Mouse (Mus musculus): ENCODE measurements around the gene Olfr1298. TPM values are rescaled to one million over a fixed set of nuclear protein-coding genes. Genes with fewer than 3 reads are reported as not detected.

Gene Olfr1298
- not detected in 2 replicates for polyA plus RNA-seq (2015; fragmentation: Nextera tagmentation; extraction: Ambion mirVana)

GRCm38 (mm10) chr2:111649101-111649500, at the start of gene Olfr1298:
Gene Olfr1298 (minus strand): TSS chr2:111649201.
- Histone ChIP-seq H3K4me2 (no peak within 1 kb of the TSS), H3K36me3 (no peaks in the 10 kb centered on the region), H3K4me3 (replicated peaks) (no peak within 1 kb of the TSS), H3K27ac (no peak within 1 kb of the TSS), H3K4me1 (no peaks in the 10 kb centered on the region), H3K9ac (no peak within 1 kb of the TSS), H3K9me3 (replicated peaks) (no peaks in the 10 kb centered on the region), H3K27me3 (no peaks in the 10 kb centered on the region)
- 84% methylated on average over 1 of the region's 1 CpGs for WGBS
- ATAC-seq (replicated peaks; ENCODE audit: low FRiP score) = no peak

- H3K27me3 ChIP-seq = no peaks in the 10 kb centered on the region
- 84% methylated on average over 4 of the region's 4 CpGs for WGBS
- no peaks in the 10 kb centered on the region for H3K36me3 ChIP-seq
- no peak for ATAC-seq (replicated peaks; ENCODE audit: low FRiP score)
- H3K4me2 ChIP-seq = no peak within 1 kb of the TSS
- H3K4me3 ChIP-seq (replicated peaks) = no peak within 1 kb of the TSS
- no peak within 1 kb of the TSS for H3K9ac ChIP-seq
- no peaks in the 10 kb centered on the region for H3K4me1 ChIP-seq
- H3K9me3 ChIP-seq (replicated peaks) = no peaks in the 10 kb centered on the region
- no peak within 1 kb of the TSS for H3K27ac ChIP-seq
Observed at GRCm38 (mm10) chr2:111661119-111661518, 12.1 kb upstream of the Olfr1298 start, which contains the start of gene Olfr1299. Gene Olfr1299 (plus strand): TSS chr2:111661419.

- 78% methylated on average over 1 of the region's 1 CpGs for WGBS
- Histone ChIP-seq H3K36me3 (no peaks in the 10 kb centered on the region), H3K27me3 (no peaks in the 10 kb centered on the region), H3K4me3 (replicated peaks) (no peak within 1 kb of the TSS), H3K9ac (no peak within 1 kb of the TSS), H3K9me3 (replicated peaks) (no peaks in the 10 kb centered on the region), H3K4me1 (no peaks in the 10 kb centered on the region), H3K4me2 (no peak within 1 kb of the TSS), H3K27ac (no peak within 1 kb of the TSS)
- no peak for ATAC-seq (replicated peaks; ENCODE audit: low FRiP score)
Observed at GRCm38 (mm10) chr2:111626397-111626796, 22.6 kb downstream of the Olfr1298 start, which contains the start of gene Olfr1297. Gene Olfr1297 (minus strand): TSS chr2:111626497.

Other genes with a start within 250 kb of the Olfr1298 start
- not detected in 2 replicates for gene Olfr1286, start 226.1 kb downstream of the Olfr1298 start, polyA plus RNA-seq (2015; fragmentation: Nextera tagmentation; extraction: Ambion mirVana)
- not detected in 2 replicates for gene Olfr1287, start 200.1 kb downstream of the Olfr1298 start, polyA plus RNA-seq (2015; fragmentation: Nextera tagmentation; extraction: Ambion mirVana)
- not detected in 2 replicates for gene Olfr1288, start 175.1 kb downstream of the Olfr1298 start, polyA plus RNA-seq (2015; fragmentation: Nextera tagmentation; extraction: Ambion mirVana)
- not detected in 2 replicates for gene Olfr1289, start 168.4 kb downstream of the Olfr1298 start, polyA plus RNA-seq (2015; fragmentation: Nextera tagmentation; extraction: Ambion mirVana)
- gene Olfr1290, start 155.4 kb downstream of the Olfr1298 start, polyA plus RNA-seq (2015; fragmentation: Nextera tagmentation; extraction: Ambion mirVana) = not detected in 2 replicates
- not detected in 2 replicates for gene Olfr1291-ps1, start 152.0 kb downstream of the Olfr1298 start, polyA plus RNA-seq (2015; fragmentation: Nextera tagmentation; extraction: Ambion mirVana)
- gene Olfr1293-ps, start 124.0 kb downstream of the Olfr1298 start, polyA plus RNA-seq (2015; fragmentation: Nextera tagmentation; extraction: Ambion mirVana) = not detected in 2 replicates
- not detected in 2 replicates for gene Olfr1294, start 108.9 kb downstream of the Olfr1298 start, polyA plus RNA-seq (2015; fragmentation: Nextera tagmentation; extraction: Ambion mirVana)
- gene Olfr1295, start 79.5 kb downstream of the Olfr1298 start, polyA plus RNA-seq (2015; fragmentation: Nextera tagmentation; extraction: Ambion mirVana) = not detected in 2 replicates
- gene Olfr1297, start 22.7 kb downstream of the Olfr1298 start, polyA plus RNA-seq (2015; fragmentation: Nextera tagmentation; extraction: Ambion mirVana) = not detected in 2 replicates
- not detected in 2 replicates for gene Olfr1299, start 12.2 kb upstream of the Olfr1298 start, polyA plus RNA-seq (2015; fragmentation: Nextera tagmentation; extraction: Ambion mirVana)
- gene Olfr1301, start 101.8 kb upstream of the Olfr1298 start, polyA plus RNA-seq (2015; fragmentation: Nextera tagmentation; extraction: Ambion mirVana) = not detected in 2 replicates
- not detected in 2 replicates for gene Olfr1302, start 128.2 kb upstream of the Olfr1298 start, polyA plus RNA-seq (2015; fragmentation: Nextera tagmentation; extraction: Ambion mirVana)
- not detected in 2 replicates for gene Olfr1303, start 171.1 kb upstream of the Olfr1298 start, polyA plus RNA-seq (2015; fragmentation: Nextera tagmentation; extraction: Ambion mirVana)
- not detected in 2 replicates for gene Olfr1305, start 227.9 kb upstream of the Olfr1298 start, polyA plus RNA-seq (2015; fragmentation: Nextera tagmentation; extraction: Ambion mirVana)